Mouse (Mus musculus): ENCODE measurements around the gene Dync1i2. TPM values are rescaled to one million over a fixed set of nuclear protein-coding genes. Genes with fewer than 3 reads are reported as not detected.

Dync1i2 gene
- total RNA-seq, 2 experiments from 2014 or later: 61.6 to 62.5 TPM

Other genes with a start within 250 kb of the Dync1i2 start
- gene Dcaf17, start 156.4 kb upstream of the Dync1i2 start, total RNA-seq (2021): 1 to 10 TPM; 5.0 to 5.2 TPM
- 1 to 10 TPM; 4.3 to 5.0 TPM for gene Mettl8, start 156.1 kb upstream of the Dync1i2 start, total RNA-seq (2021)
- 1 to 10 TPM; 1.4 to 2.7 TPM for gene Cybrd1, start 93.8 kb upstream of the Dync1i2 start, total RNA-seq (2021)
- gene Slc25a12, start 156.0 kb downstream of the Dync1i2 start, total RNA-seq (2021): 100 to 1,000 TPM; 252 to 275 TPM
- 10 to 100 TPM; 29.6 to 32.9 TPM for gene Hat1, start 177.3 kb downstream of the Dync1i2 start, total RNA-seq (2021)
- gene Metap1d, start 241.6 kb downstream of the Dync1i2 start, total RNA-seq (2021): 10 to 100 TPM; 44.9 to 45.2 TPM